Mouse (Mus musculus) ovary, postnatal 14 days (tissue): ENCODE results near the gene Gsta2.
"Not testable (repeated sequence)": the region's sequence is repeated elsewhere in the genome, so short reads cannot be mapped to it uniquely, and the experiment has no call there.

Experiments used
- DNase-seq: peaks from one replicate; pipeline ENCODE4 v3.0.0; 2022; ENCODE audit warnings: low spot score

Gsta2 gene

GRCm38 (mm10) chr9:78365850-78366544 is 10.4 kb upstream of the Gsta2 start:
- DNase-seq, result no peak

- DNase-seq, result no peak
These were observed 9.1 kb upstream of the Gsta2 start for GRCm38 (mm10) chr9:78364701-78365100.

DNA sequence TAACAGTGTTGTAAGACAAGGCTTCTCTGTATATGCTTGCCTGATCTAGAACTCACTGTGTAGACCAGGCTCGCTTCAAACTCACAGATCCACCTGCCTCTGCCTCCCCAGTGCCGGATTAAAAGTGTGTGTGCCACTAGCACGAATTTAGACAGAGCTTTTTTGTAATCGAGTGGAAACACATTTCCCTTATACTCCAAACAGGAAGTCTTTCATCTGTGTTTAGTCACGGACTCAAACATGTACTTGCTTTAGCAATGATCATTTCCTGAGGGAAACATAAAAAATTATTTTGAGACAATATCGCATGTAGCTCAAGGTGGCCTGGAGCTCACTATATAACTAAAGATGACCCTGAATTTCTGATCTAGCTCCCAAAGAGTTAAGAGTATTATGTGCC is 7.8 kb upstream of the Gsta2 start:
- no peak for DNase-seq

DNA sequence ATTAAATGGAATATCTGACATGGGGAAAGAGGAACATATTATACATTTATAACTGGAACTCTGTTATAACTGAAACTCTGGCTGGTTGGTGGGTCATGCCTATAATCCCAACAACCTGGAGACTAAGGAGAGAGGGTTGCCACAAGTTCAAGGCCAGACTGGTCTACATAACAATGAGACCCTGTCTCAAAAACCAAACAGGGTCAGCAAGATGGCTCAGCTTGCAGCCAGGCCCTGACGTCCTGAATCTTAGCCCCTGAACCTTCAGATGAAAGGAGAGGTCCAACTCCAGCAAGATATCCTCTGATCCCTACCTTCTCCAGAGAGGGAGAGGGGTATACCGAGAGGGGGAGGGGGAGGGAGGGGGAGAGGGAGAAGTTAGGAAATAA is 4.9 kb upstream of the Gsta2 start:
- no peak for DNase-seq

- no peak for DNase-seq
These were observed 4.3 kb upstream of the Gsta2 start for GRCm38 (mm10) chr9:78359750-78360483.

DNA sequence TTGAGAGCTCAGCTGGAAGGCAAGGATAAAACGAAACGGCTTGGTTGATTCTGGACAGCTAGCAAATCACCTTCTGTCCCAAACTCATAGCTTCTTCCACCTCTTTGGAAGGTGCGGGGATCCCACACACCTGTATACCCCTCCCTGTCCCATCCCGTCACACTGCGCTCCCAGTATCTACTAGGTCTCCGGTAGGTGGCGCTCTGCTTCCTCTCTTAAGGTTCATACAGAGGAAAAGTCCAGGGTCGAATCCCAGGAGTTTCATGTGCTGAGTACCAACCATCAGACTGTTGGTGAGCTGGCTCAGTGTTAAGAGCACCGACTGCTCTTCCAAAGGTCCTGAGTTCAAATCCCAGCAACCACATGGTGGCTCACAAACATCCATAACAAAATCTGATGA is 2.5 kb upstream of the Gsta2 start:
- DNase-seq, result peak; percentile 48

GRCm38 (mm10) chr9:78354665-78355578 is 666 bp downstream of the Gsta2 start:
- DNase-seq, result no peak

GRCm38 (mm10) chr9:78351504-78352220 is 3.9 kb downstream of the Gsta2 start:
- DNase-seq, result no peak

DNA sequence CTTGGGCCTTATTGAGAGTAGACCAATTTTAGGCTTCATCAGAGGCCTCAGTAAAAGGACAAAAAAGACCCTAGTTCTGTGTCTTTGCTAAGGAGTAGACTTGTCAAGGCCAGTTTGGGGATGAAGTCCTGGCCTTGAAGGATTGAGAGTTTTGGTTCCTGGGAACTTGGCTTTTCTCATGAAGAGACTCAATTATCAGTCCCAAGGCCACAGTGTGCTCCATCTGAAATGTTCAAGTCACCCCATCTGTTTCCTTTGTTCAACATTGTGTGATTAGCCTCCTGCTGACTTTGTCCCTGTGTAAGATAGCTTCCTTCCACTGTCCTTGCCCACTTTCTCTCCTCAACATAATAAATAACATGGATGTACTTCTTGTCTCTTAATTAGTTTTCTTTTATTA is 5.6 kb downstream of the Gsta2 start:
- DNase-seq, result not testable (repeated sequence)

GRCm38 (mm10) chr9:78349141-78349540 is 6.4 kb downstream of the Gsta2 start:
- DNase-seq, result not testable (repeated sequence)

DNA sequence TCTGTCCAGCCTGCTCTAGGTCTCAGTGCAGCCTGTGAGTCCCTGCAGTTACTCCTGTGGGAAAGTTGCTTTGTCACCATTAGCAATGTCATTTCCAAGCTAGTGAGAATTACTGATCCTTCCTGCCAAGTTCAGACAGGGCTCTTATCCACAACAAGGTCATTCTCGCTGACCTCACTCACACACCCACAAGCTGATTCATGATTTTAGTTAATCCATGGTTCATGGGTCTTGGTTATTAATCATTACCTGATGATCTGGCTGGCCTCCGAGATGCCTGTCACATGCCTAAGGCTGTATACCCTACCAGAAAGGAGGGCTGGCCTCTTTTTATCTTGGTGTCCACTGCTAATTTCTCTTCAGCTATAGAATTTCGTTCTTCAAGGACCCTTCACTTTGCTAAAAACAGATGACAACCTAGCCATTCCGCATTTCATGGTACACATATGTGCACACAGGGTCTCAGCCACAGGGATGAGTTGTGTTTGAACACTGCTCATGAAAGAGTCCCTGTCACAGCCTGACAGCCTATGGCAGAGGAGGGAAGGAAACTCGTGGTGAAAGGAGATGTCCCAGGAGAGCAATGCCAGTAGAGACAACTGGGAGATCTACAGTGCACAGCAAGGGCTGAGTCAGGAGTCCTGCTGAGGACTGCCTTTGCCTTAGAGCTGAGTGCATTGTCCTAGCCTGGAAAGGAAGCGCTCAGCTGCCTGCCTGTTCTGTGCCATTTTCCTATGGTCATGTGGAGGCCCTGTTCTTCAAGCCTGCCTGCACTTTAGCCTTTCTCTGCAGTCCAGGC is 7.2 kb downstream of the Gsta2 start:
- not testable (repeated sequence) for DNase-seq

GRCm38 (mm10) chr9:78347004-78347403 is 8.6 kb downstream of the Gsta2 start:
- DNase-seq, result no peak

GRCm38 (mm10) chr9:78345235-78345634 is 10.4 kb downstream of the Gsta2 start:
- not testable (repeated sequence) for DNase-seq

DNA sequence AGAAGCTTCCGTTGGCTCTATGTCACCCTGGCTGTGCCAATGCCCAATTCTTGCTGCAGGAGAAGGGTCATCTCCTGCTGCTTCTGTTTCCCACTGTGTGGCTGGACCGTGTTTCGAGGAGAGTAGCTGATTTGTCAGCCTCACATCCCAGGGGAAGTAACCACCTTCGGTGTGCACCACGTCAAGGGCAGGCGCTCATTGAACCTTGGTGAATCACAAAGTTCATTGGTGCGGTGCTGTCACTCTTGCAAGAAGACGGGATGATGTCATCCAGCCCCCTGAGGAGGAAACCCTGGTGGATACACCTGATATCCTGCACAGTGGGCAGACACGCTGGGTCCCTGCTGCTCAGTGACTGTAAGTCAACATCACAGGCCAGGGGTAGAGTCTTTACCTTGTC is 12.5 kb downstream of the Gsta2 start:
- DNase-seq, result not testable (repeated sequence)

DNA sequence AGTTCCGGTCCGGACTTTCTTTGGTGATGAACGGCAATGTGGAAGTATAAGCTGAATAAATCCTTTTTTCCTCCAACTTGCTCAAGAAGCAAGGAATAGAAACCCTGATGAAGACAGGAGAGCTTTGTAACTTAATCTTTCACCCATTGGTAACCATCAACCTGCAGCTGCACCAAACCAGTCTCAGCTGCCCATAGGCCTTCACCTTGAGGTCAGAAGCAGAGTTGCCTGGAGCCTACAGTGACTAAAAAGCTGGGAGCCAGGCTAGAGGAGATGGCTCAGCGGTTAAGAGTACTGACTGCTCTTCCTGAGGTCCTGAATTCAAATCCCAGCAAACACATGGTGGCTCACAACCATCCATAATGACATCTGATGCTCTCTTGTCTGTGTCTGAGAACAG is 13.1 kb downstream of the Gsta2 start:
- not testable (repeated sequence) for DNase-seq

DNA sequence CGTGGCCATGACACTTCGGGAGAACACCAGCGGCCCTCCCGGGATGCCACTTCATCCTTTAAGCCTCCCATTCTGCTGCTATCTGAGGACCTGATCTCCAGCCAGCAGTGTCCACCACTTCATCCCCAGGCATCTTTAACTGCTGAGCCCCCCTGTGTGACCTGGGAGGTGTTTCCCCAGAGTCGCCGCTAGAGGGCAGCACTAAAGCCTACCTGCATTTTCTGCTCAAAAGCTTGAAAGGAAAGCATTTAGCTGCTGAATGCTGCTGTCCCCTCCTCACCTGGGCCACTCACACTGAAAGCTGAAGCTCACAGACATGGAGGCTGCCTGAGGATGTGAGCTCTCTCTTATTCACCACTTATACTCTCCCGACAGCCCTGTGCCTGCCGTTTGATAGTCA is 15.3 kb downstream of the Gsta2 start:
- DNase-seq, result peak; percentile 25

DNA sequence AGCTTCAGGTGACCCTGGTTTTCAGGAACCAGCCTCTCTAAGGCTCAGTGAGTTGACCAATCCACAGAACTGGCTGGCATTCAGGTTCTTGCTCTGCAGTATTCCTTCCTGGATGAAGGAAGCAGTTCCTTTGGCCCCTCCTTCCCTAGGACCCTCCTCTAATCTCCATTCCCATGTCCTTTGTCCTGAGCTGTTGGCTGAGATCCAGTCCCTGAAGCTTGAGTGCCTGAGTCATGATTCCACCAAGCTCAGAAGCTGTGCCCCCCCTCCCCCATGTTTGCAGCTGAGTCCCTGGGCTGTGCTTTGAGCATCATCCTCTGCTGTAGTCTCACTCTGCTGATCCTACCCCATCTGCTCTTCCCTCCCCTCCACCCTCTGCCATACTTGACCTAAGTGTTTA is 18.5 kb downstream of the Gsta2 start:
- not testable (repeated sequence) for DNase-seq

- DNase-seq, result not testable (repeated sequence)
These were observed 28.3 kb downstream of the Gsta2 start, which contains the start of gene Omt2b for GRCm38 (mm10) chr9:78327289-78327688. Gene Omt2b (plus strand): TSS chr9:78327589.

GRCm38 (mm10) chr9:78319499-78319898 is 36.1 kb downstream of the Gsta2 start:
- no peak for DNase-seq

DNA sequence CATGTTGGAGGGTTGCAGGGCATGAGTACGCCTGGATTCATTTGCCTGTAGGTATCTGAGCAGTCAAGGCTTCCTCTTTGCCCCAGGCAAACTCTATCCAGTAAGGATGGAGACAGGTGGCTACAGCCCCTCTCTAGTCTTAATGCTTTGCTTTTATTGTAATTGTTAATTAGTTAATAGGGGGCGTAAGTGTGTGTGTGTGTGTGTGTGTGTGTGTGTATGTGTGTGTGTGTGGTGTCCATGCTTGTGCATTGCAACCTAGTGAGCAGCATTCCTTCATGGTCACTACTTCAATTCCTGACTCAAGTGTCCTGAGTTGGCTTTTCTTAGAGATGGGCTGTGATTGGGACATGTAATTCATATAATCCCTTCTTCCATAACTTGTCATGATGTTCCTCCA is 40.9 kb downstream of the Gsta2 start, which contains the start of gene Omt2a:
TSS of gene Omt2a (minus strand) at position 101 of the 400 bp plus-strand sequence.
- no peak for DNase-seq

GRCm38 (mm10) chr9:78308122-78308521 is 47.5 kb downstream of the Gsta2 start:
- not testable (repeated sequence) for DNase-seq
